Mouse (Mus musculus) brain, embryonic 18.5 days (tissue): ENCODE data around the gene Mtg1.

ENCODE experiments used
- DNase-seq: peaks from one replicate; pipeline ENCODE4 v3.0.0-alpha.2; 2012; ENCODE audit warnings: low read depth, low spot score

The Mtg1 gene

DNA sequence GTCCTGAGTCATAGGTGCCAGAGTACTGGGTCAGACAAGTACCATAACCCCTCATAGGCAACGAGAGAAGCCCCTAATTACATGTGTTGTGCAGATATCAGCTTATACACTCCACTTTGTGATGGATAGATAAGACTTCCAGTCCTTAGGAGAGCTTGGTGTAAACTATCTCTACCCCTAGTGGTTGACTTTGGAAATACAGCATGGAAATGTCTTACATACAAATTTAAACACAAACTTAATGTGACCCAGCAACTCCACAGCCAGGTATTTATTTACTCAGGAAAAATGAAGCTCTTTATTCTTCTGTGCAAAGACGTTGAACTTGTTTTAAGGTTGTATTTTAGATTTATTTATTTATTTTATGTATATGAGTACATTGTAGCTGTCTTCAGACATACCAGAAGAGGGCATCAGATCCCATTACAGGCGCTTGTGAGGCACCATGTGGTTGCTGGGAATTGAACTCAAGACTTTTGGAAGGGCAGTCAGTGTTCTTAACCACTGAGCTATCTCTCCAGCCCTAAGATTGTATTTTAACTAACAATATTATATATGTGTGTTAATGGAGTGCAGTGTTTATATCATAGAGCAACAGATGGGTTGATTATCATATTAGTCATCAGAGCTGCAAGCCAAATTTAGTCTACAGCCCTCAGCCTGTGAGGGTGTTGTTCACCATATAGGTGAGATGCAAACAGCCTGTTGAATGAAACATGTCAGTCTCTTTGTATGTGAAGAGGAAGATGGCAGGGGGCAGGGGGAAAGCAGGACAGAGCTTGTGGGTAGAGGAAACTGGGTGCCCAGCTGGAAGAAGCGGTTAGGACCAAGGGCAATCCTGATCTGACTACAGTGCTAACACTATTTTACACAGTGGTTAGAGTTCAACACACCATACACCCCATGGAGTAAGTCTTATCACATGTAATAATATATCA lies 51.3 kb downstream of the Mtg1 start:
- no peak for DNase-seq

DNA sequence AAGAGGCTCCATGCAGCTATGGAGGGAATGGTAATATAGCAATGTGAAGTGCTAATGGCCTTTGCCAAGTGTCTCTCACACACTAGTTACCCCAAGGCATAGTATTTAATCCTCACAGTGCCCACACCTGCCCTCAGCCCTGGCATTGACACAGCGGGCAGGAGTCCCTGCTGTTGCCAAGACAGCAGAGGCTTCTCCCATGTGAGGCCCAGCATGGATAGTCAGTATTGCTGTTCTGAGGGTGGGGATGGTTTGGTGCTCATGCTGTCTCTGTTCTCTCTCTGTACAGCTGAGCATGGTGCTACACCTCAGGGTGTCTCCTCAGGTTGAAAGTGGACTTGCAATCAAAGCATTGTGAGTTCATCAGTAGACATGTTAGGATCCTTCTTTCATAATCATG lies 53.1 kb downstream of the Mtg1 start:
- no peak for DNase-seq

DNA sequence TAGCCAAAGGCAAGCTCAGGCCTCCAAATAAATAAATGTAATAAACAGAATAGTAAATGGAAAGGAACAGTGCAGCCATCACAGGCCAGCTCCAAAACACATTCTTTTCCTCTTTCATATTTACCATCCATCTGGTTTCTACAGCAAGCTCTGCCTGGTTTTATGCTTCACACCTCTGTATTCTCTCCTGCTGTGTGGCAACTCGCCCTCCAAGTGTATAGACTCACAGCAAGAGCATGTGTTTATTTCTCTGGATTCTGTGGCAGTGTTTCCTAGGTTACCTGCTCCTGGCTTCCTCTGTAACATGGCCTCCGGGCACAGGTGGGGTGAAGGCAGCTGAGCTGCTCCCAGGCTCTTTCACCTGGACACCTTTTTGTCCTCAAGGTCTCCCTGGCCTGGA lies 55.1 kb downstream of the Mtg1 start:
- no peak for DNase-seq

DNA sequence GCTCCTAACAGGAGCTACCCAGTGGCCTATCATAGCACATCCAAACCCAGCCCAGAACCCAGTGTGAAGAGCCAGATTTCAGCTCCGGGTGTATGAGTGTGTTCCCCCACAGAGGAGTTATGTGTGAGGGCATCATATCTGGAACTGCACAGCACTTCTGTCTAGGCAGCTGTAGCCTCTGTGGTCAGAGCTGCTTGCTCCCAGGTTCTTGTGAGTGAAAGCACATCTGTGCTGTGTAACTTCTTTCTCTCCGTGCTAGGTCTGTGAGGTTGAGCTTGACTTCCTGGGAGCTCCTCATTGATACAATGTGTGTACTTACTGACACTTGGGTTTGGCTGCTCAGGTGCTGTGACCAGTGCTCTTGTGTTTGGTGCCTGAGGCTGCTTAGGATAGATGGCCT lies 55.5 kb downstream of the Mtg1 start:
- no peak for DNase-seq

DNA sequence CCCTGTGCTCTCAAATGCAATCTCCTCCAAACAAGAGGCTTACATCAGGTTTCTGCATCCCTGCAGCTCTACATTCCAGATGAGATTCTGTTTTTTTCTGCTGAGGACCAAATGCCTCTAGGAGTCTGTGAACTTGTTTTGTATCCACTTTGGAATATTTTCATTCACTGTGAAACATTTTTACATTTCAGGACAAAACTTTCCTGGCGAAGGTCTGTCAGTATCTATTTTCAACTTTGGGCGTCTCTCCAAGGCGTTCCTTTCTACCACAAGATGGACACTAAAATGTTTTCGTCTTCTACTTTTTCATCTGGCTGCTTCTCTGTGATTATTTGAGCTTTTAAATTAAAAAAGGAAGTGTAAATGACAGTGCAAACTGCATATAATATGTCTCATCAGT lies 56.7 kb downstream of the Mtg1 start:
- DNase-seq, result no peak

DNA sequence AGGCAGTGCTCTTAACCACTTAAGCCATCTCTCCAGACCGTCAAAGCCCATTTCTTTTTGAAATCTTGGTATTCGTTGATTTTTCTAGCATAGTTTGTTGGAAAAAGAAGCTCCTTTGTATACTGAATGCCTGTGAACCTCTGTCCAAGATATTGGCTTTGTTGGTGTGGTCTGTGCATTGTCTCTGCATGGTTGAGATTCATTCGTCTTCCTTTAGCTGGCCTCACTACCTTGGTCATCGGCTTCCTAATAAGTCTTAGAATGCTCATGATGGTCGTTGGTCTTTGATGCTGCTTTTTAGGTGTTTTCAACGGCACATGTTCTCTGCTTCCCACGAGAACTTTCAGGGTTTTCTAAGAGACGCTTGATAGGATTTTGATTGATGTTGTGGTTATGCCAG lies 58.6 kb downstream of the Mtg1 start:
- DNase-seq, result no peak
